Mouse (Mus musculus) subcutaneous adipose tissue, adult 2 months (tissue): Measurements from ENCODE around the gene Bcap31. TPM values are rescaled to one million over a fixed set of nuclear protein-coding genes. Genes with fewer than 3 reads are reported as not detected.

ENCODE experiments used
- polyA plus RNA-seq: library from polyadenylated mRNA; depleted of rRNA; stranded (reverse); fragments of >200 nt; gene quantifications from 2 replicates; pipeline ENCODE4 v1.2.3, GENCODE M21; 2012; ENCODE audit warnings: low replicate concordance; rRNA removed

The Bcap31 gene
- polyA plus RNA-seq: 117 and 255 TPM in 2 replicates

GRCm38 (mm10) chrX:73716109-73716661 lies at the start of gene Bcap31, which contains the start of gene Abcd1:
TSS of gene Bcap31 (minus strand) at chrX:73716175.
TSS of gene Abcd1 (plus strand) at chrX:73716597.

GRCm38 (mm10) chrX:73756334-73757140 lies 40.6 kb upstream of the Bcap31 start, which contains the start of gene Plxnb3:
TSS of gene Plxnb3 (plus strand) at chrX:73757090.

GRCm38 (mm10) chrX:73672879-73673618 lies 42.9 kb downstream of the Bcap31 start, which contains the start of gene Slc6a8:
TSS of gene Slc6a8 (plus strand) at chrX:73673150.

GRCm38 (mm10) chrX:73659575-73660283 lies 56.2 kb downstream of the Bcap31 start, which contains the start of gene Pnck:
TSS of gene Pnck (minus strand) at chrX:73660117.

GRCm38 (mm10) chrX:73639255-73639675 lies 76.7 kb downstream of the Bcap31 start, which contains the start of gene Dusp9:
TSS of gene Dusp9 (plus strand) at chrX:73639419.

Other genes with a start within 250 kb of the Bcap31 start
- gene Bgn, start 232.6 kb downstream of the Bcap31 start, polyA plus RNA-seq: 345 and 430 TPM in 2 replicates
- gene Atp2b3, start 213.1 kb downstream of the Bcap31 start, polyA plus RNA-seq: 0.04 and 0.08 TPM in 2 replicates
- gene Dusp9, start 76.8 kb downstream of the Bcap31 start, polyA plus RNA-seq: 0.86 and 1.6 TPM in 2 replicates
- 4.0 and 51.5 TPM in 2 replicates for gene Pnck, start 56.1 kb downstream of the Bcap31 start, polyA plus RNA-seq
- 25.6 and 69.6 TPM in 2 replicates for gene Slc6a8, start 43.0 kb downstream of the Bcap31 start, polyA plus RNA-seq
- gene Abcd1, start 422 bp upstream of the Bcap31 start, polyA plus RNA-seq: 37.1 and 41.0 TPM in 2 replicates
- 0.93 and 1.0 TPM in 2 replicates for gene Plxnb3, start 40.9 kb upstream of the Bcap31 start, polyA plus RNA-seq
- 1.4 and 13.5 TPM in 2 replicates for gene Srpk3, start 58.2 kb upstream of the Bcap31 start, polyA plus RNA-seq
- 469 and 721 TPM in 2 replicates for gene Idh3g, start 70.7 kb upstream of the Bcap31 start, polyA plus RNA-seq
- gene Ssr4, start 70.9 kb upstream of the Bcap31 start, polyA plus RNA-seq: 199 and 230 TPM in 2 replicates
- 1.0 and 10.7 TPM in 2 replicates for gene Pdzd4, start 108.8 kb upstream of the Bcap31 start, polyA plus RNA-seq
- 0.05 TPM in 1 of 2 replicates, not detected in the other for gene Avpr2, start 175.9 kb upstream of the Bcap31 start, polyA plus RNA-seq
- 1.7 and 5.3 TPM in 2 replicates for gene L1cam, start 179.9 kb upstream of the Bcap31 start, polyA plus RNA-seq
- gene Arhgap4, start 205.7 kb upstream of the Bcap31 start, polyA plus RNA-seq: 12.7 and 18.0 TPM in 2 replicates
- 69.5 and 110 TPM in 2 replicates for gene Naa10, start 205.8 kb upstream of the Bcap31 start, polyA plus RNA-seq
- gene Renbp, start 214.7 kb upstream of the Bcap31 start, polyA plus RNA-seq: 15.6 and 30.8 TPM in 2 replicates